Mouse (Mus musculus): ENCODE measurements at regions not wholly inside any gene's neighbourhood (a gene's known extent, or its start where the extent isn't known, plus 50 kb on each side); places are given as distances from the start of the nearest gene placed in this dataset.
"Not testable (repeated sequence)": the region's sequence is repeated elsewhere in the genome, so short reads cannot be mapped to it uniquely, and the experiment has no call there.

- no peak overlapping the region for H3K4me3 ChIP-seq
- H3K9ac ChIP-seq: no peak overlapping the region
- H3K4me2 ChIP-seq (replicated peaks): no peak overlapping the region
- no peaks in the 10 kb centered on the region for H3K9me3 ChIP-seq (replicated peaks)
- no peaks in the 10 kb centered on the region for H3K27me3 ChIP-seq
- H3K36me3 ChIP-seq: no peaks in the 10 kb centered on the region
- no peak for ATAC-seq (ENCODE audit: low FRiP score)
- 56% methylated on average over 3 of the region's 3 CpGs for WGBS
- H3K27ac ChIP-seq: no peak overlapping the region
- 0 out of 2 replicates have a peak, but pooled peaks cover 3% of the 10 kb centered on the region for H3K4me1 ChIP-seq
These were observed 129.8 kb upstream of the Teddm2 start for GRCm38 (mm10) chr1:154029826-154030225.

GRCm38 (mm10) chr1:154032669-154033099, 132.7 kb upstream of the Teddm2 start:
- WGBS: 19% methylated on average over 14 of the region's 14 CpGs
- H3K4me1 ChIP-seq: 0 out of 2 replicates have a peak, but pooled peaks cover 5% of the 10 kb centered on the region
- no peak overlapping the region for H3K27ac ChIP-seq
- H3K36me3 ChIP-seq: no peaks in the 10 kb centered on the region
- H3K9me3 ChIP-seq (replicated peaks): no peaks in the 10 kb centered on the region
- ATAC-seq (ENCODE audit: low FRiP score): no peak
- H3K4me3 ChIP-seq: 0 out of 2 replicates have a peak overlapping the region, but pooled peaks have one; percentile 15
- H3K27me3 ChIP-seq: no peaks in the 10 kb centered on the region
- no peak overlapping the region for H3K9ac ChIP-seq
- H3K4me2 ChIP-seq (replicated peaks): peak overlapping the region; percentile 34

GRCm38 (mm10) chr1:154033958-154034606, 134.1 kb upstream of the Teddm2 start:
- whole genome bisulfite sequencing: 76% methylated on average over 13 of the region's 13 CpGs

GRCm38 (mm10) chr1:154036729-154037270, 136.8 kb upstream of the Teddm2 start:
- H3K4me2 ChIP-seq (replicated peaks): no peak overlapping the region
- no peaks in the 10 kb centered on the region for H3K27me3 ChIP-seq
- H3K4me3 ChIP-seq: no peak overlapping the region
- H3K4me1 ChIP-seq: 0 out of 2 replicates have a peak, but pooled peaks cover 2% of the 10 kb centered on the region
- H3K36me3 ChIP-seq: no peaks in the 10 kb centered on the region
- H3K9ac ChIP-seq: no peak overlapping the region
- ATAC-seq (ENCODE audit: low FRiP score): no peak
- WGBS: 30% methylated on average over 4 of the region's 4 CpGs
- no peak overlapping the region for H3K27ac ChIP-seq
- H3K9me3 ChIP-seq (replicated peaks): no peaks in the 10 kb centered on the region

More at GRCm38 (mm10) chr1:154033958-154034606, 134.1 kb upstream of the Teddm2 start:
- Histone ChIP-seq H3K9me3 (replicated peaks) (no peaks in the 10 kb centered on the region), H3K4me1 (0 out of 2 replicates have a peak, but pooled peaks cover 5% of the 10 kb centered on the region), H3K9ac (no peak overlapping the region), H3K4me2 (replicated peaks) (no peak overlapping the region), H3K27ac (0 out of 2 replicates have a peak overlapping the region, but pooled peaks have one; percentile 37), H3K27me3 (no peaks in the 10 kb centered on the region), H3K36me3 (no peaks in the 10 kb centered on the region), H3K4me3 (no peak overlapping the region)
- peak; percentile 40; the same call in 1 of the 2 replicates for ATAC-seq (ENCODE audit: low FRiP score)

GRCm38 (mm10) chr1:154038241-154038640, 138.2 kb upstream of the Teddm2 start:
- Histone ChIP-seq H3K4me2 (replicated peaks) (no peak overlapping the region), H3K9me3 (replicated peaks) (no peaks in the 10 kb centered on the region), H3K27ac (no peak overlapping the region), H3K4me3 (no peak overlapping the region), H3K4me1 (0 out of 2 replicates have a peak, but pooled peaks cover 2% of the 10 kb centered on the region), H3K27me3 (no peaks in the 10 kb centered on the region), H3K9ac (no peak overlapping the region), H3K36me3 (no peaks in the 10 kb centered on the region)
- WGBS: 78% methylated on average over 2 of the region's 2 CpGs
- no peak for ATAC-seq (ENCODE audit: low FRiP score)

- no peak overlapping the region for H3K27ac ChIP-seq
- no peak overlapping the region for H3K4me3 ChIP-seq
- H3K4me2 ChIP-seq (replicated peaks): no peak overlapping the region
- no peaks in the 10 kb centered on the region for H3K36me3 ChIP-seq
- no peaks in the 10 kb centered on the region for H3K9me3 ChIP-seq (replicated peaks)
- H3K27me3 ChIP-seq: no peaks in the 10 kb centered on the region
- 0 out of 2 replicates have a peak, but pooled peaks cover 2% of the 10 kb centered on the region for H3K4me1 ChIP-seq
- no peak overlapping the region for H3K9ac ChIP-seq
- 83% methylated on average over 3 of the region's 3 CpGs for WGBS
- no peak for ATAC-seq (ENCODE audit: low FRiP score)
These were observed 140.9 kb upstream of the Teddm2 start for GRCm38 (mm10) chr1:154040907-154041306.

GRCm38 (mm10) chr1:154042956-154043355, 142.9 kb upstream of the Teddm2 start:
- ATAC-seq (ENCODE audit: low FRiP score): no peak
- Histone ChIP-seq H3K9me3 (replicated peaks) (no peaks in the 10 kb centered on the region), H3K36me3 (no peaks in the 10 kb centered on the region), H3K9ac (no peak overlapping the region), H3K4me3 (no peak overlapping the region), H3K27me3 (no peaks in the 10 kb centered on the region), H3K4me2 (replicated peaks) (no peak overlapping the region), H3K4me1 (no peaks in the 10 kb centered on the region), H3K27ac (no peak overlapping the region)
- WGBS: 79% methylated on average over 2 of the region's 2 CpGs

- ATAC-seq (ENCODE audit: low FRiP score): no peak
- no peaks in the 10 kb centered on the region for H3K4me1 ChIP-seq
- no peak overlapping the region for H3K4me3 ChIP-seq
- H3K9me3 ChIP-seq (replicated peaks): no peaks in the 10 kb centered on the region
- H3K9ac ChIP-seq: no peak overlapping the region
- no peaks in the 10 kb centered on the region for H3K36me3 ChIP-seq
- H3K27me3 ChIP-seq: no peaks in the 10 kb centered on the region
- 90% methylated on average over 4 of the region's 4 CpGs for WGBS
- H3K27ac ChIP-seq: no peak overlapping the region
- H3K4me2 ChIP-seq (replicated peaks): no peak overlapping the region
These were observed 144.7 kb upstream of the Teddm2 start for GRCm38 (mm10) chr1:154044712-154045111.

- Histone ChIP-seq H3K27ac (no peak overlapping the region), H3K36me3 (no peaks in the 10 kb centered on the region), H3K4me2 (replicated peaks) (no peak overlapping the region), H3K27me3 (no peaks in the 10 kb centered on the region), H3K4me3 (no peak overlapping the region), H3K4me1 (no peaks in the 10 kb centered on the region), H3K9ac (no peak overlapping the region), H3K9me3 (replicated peaks) (no peaks in the 10 kb centered on the region)
- ATAC-seq (ENCODE audit: low FRiP score): no peak
These were observed 145.9 kb upstream of the Teddm2 start for GRCm38 (mm10) chr1:154045951-154046350.

GRCm38 (mm10) chr1:154053641-154054040, 147.3 kb upstream of the Zfp648 start:
- no peak overlapping the region for H3K27ac ChIP-seq
- no peak for ATAC-seq (ENCODE audit: low FRiP score)
- no peaks in the 10 kb centered on the region for H3K4me1 ChIP-seq
- no peaks in the 10 kb centered on the region for H3K27me3 ChIP-seq
- H3K4me3 ChIP-seq: no peak overlapping the region
- no peaks in the 10 kb centered on the region for H3K36me3 ChIP-seq
- 91% methylated on average over 7 of the region's 7 CpGs for WGBS
- no peak overlapping the region for H3K4me2 ChIP-seq (replicated peaks)
- no peak overlapping the region for H3K9ac ChIP-seq
- H3K9me3 ChIP-seq (replicated peaks): no peaks in the 10 kb centered on the region

- H3K36me3 ChIP-seq: no peaks in the 10 kb centered on the region
- H3K9ac ChIP-seq: no peak overlapping the region
- H3K4me1 ChIP-seq: no peaks in the 10 kb centered on the region
- ATAC-seq (ENCODE audit: low FRiP score): no peak
- no peak overlapping the region for H3K27ac ChIP-seq
- no peak overlapping the region for H3K4me3 ChIP-seq
- no peaks in the 10 kb centered on the region for H3K27me3 ChIP-seq
- H3K4me2 ChIP-seq (replicated peaks): no peak overlapping the region
- WGBS: 77% methylated on average over 1 of the region's 1 CpGs
- no peaks in the 10 kb centered on the region for H3K9me3 ChIP-seq (replicated peaks)
These were observed 146.1 kb upstream of the Zfp648 start for GRCm38 (mm10) chr1:154054874-154055273.

- WGBS: 88% methylated on average over 2 of the region's 2 CpGs
- not testable (repeated sequence) for H3K9ac ChIP-seq
These were observed 139.6 kb upstream of the Zfp648 start for GRCm38 (mm10) chr1:154061397-154061796.

GRCm38 (mm10) chr1:154061851-154062250, 139.1 kb upstream of the Zfp648 start:
- H3K9ac ChIP-seq: no peak overlapping the region
- no peak overlapping the region for H3K4me3 ChIP-seq
- H3K36me3 ChIP-seq: no peaks in the 10 kb centered on the region
- H3K4me2 ChIP-seq (replicated peaks): no peak overlapping the region
- H3K27me3 ChIP-seq: no peaks in the 10 kb centered on the region
- no peak overlapping the region for H3K27ac ChIP-seq
- no peaks in the 10 kb centered on the region for H3K4me1 ChIP-seq
- WGBS: 89% methylated on average over 1 of the region's 1 CpGs
- no peak for ATAC-seq (ENCODE audit: low FRiP score)
- no peaks in the 10 kb centered on the region for H3K9me3 ChIP-seq (replicated peaks)

More at GRCm38 (mm10) chr1:154061397-154061796, 139.6 kb upstream of the Zfp648 start:
- not testable (repeated sequence) for ATAC-seq (ENCODE audit: low FRiP score); H3K27me3 ChIP-seq; H3K4me1 ChIP-seq; H3K9me3 ChIP-seq (replicated peaks); H3K4me3 ChIP-seq; H3K4me2 ChIP-seq (replicated peaks); H3K36me3 ChIP-seq; H3K27ac ChIP-seq

All from hindbrain, embryonic 12.5 days (tissue).